ENCODE assay signal across 7 mouse cellular contexts in genomic region chr3:115641411-115641810, GRCm38 (mm10).
DNase-seq lines count a peak whose midpoint lies in the region; ATAC-seq lines count a peak whose summit lies in the region.

No protein-coding gene starts in this region.

- no peaks in the 10 kb centered on the region for H3K27me3 ChIP-seq in heart, embryonic 11.5 days (ENCODE audit: control insufficient read depth, insufficient read depth, low read length)
- no peaks in the 10 kb centered on the region for H3K27me3 ChIP-seq in kidney, embryonic 16.5 days (ENCODE audit: insufficient read depth, low read length)

- H3K4me1 ChIP-seq in heart, embryonic 11.5 days (ENCODE audit: control insufficient read depth, insufficient read depth, low read length) = peaks cover 6% of the 10 kb centered on the region
- peaks cover 12% of the 10 kb centered on the region; the same call in 1 of the 2 replicates for H3K4me1 ChIP-seq in kidney, embryonic 16.5 days (ENCODE audit: insufficient read depth, low read length)

- peak; percentile 92 for ATAC-seq in heart, embryonic 11.5 days (replicated peaks; ENCODE audit: insufficient number of reproducible peaks, low FRiP score, low TSS enrichment)
- ATAC-seq in kidney, embryonic 16.5 days (ENCODE audit: low FRiP score, low TSS enrichment) = no peak
- ATAC-seq in megakaryocyte progenitor cell, adult 5-6 weeks (replicated peaks; ENCODE audit: poor library complexity) = peak; percentile 74

- no peaks in the 10 kb centered on the region for H3K36me3 ChIP-seq in heart, embryonic 11.5 days (ENCODE audit: control insufficient read depth, insufficient read depth, low read length)
- no peaks in the 10 kb centered on the region for H3K36me3 ChIP-seq in kidney, embryonic 16.5 days (ENCODE audit: insufficient read depth, low read length)

- H3K9ac ChIP-seq in heart, embryonic 11.5 days (ENCODE audit: low read depth, low read length) = no peak overlapping the region
- H3K9ac ChIP-seq in kidney, embryonic 16.5 days (replicated peaks; ENCODE audit: low read length) = no peak overlapping the region

- H3K4me2 ChIP-seq in heart, embryonic 11.5 days = peak overlapping the region; percentile 70
- peak overlapping the region; percentile 80 for H3K4me2 ChIP-seq in kidney, embryonic 16.5 days (replicated peaks; ENCODE audit: low read depth, low read length)

- H3K9me3 ChIP-seq in heart, embryonic 11.5 days (replicated peaks; ENCODE audit: control insufficient read depth, low read length) = no peaks in the 10 kb centered on the region
- H3K9me3 ChIP-seq in kidney, embryonic 16.5 days (ENCODE audit: low read length) = no peaks in the 10 kb centered on the region

- H3K27ac ChIP-seq in heart, embryonic 11.5 days (ENCODE audit: low read depth, low read length) = peak overlapping the region; percentile 96
- H3K27ac ChIP-seq in kidney, embryonic 16.5 days (ENCODE audit: low read length) = peak overlapping the region; percentile 82; the same call in 1 of the 2 replicates

- WGBS in heart, embryonic 11.5 days (ENCODE audit: insufficient replicate concordance) = 12% methylated on average over 6 of the region's 6 CpGs
- WGBS in kidney, embryonic 16.5 days = 35% methylated on average over 6 of the region's 6 CpGs

- H3K4me3 ChIP-seq in heart, embryonic 11.5 days (ENCODE audit: low read depth, low read length) = 0 out of 2 replicates have a peak overlapping the region, but pooled peaks have one; percentile 0
- no peak overlapping the region for H3K4me3 ChIP-seq in kidney, embryonic 16.5 days (ENCODE audit: low read length)

- DNase-seq in 416B (ENCODE audit: low read depth) (peak; percentile 97), ZHBTc4 (ENCODE audit: low read depth, low spot score) (peak; percentile 6)
- no peak for DNase-seq in natural killer cell, adult 2 months (ENCODE audit: low spot score in 2 of 2)
- DNase-seq in layer of hippocampus, adult 9-11 months = no peak

Comparison
In these comparisons a context has a peak if more than half of its experiments do, and no peak if none do; other contexts are left out.
1. DNase-seq: peak in 416B (single experiment) and ZHBTc4 (single experiment); none in natural killer cell, adult 2 months (0 of 2) and layer of hippocampus, adult 9-11 months (single experiment).